Mouse (Mus musculus) ES-E14 (cell line): ENCODE results near the gene Pde2a. TPM values are rescaled to one million over a fixed set of nuclear protein-coding genes. Genes with fewer than 3 reads are reported as not detected.

Source experiments
- DNase-seq: peaks from one replicate; pipeline ENCODE4 v3.0.0-alpha.2; 2013; ENCODE audit warnings: low read depth, low spot score
- H3K27ac ChIP-seq: 2 replicates; pipeline ENCODE4 v1.5.1; 2012; ENCODE audit warnings: low read depth, mild to moderate bottlenecking, low read length, moderate library complexity, mixed read lengths; ENCODE audit not compliant: poor library complexity, insufficient read depth, severe bottlenecking
- H3K36me3 ChIP-seq: 2 replicates; pipeline ENCODE4 v1.6.1; 2012; ENCODE audit warnings: mild to moderate bottlenecking, low read length, moderate library complexity, mixed read lengths; ENCODE audit not compliant: control insufficient read depth, poor library complexity, insufficient read depth, severe bottlenecking
- H3K4me1 ChIP-seq, 2 experiments: fragments of 150-350 bp in 1 of 2; sonication (generic) in 1 of 2; 2 replicates each; pipeline ENCODE4 v1.6.1; 2012; ENCODE audit warnings: low read length in 2 of 2, mild to moderate bottlenecking in 1 of 2, mixed read lengths in 1 of 2; ENCODE audit not compliant: control insufficient read depth in 2 of 2, insufficient read depth in 2 of 2, poor library complexity in 1 of 2
- H3K4me3 ChIP-seq, 2 experiments: fragments of 150-350 bp in 1 of 2; sonication (generic) in 1 of 2; 2 replicates each; pipeline ENCODE4 v1.5.1; 2012; ENCODE audit warnings: low read length in 2 of 2, low read depth in 1 of 2, mild to moderate bottlenecking in 1 of 2, mixed read lengths in 1 of 2; ENCODE audit not compliant: insufficient read depth in 1 of 2, poor library complexity in 1 of 2, severe bottlenecking in 1 of 2
- H3K9ac ChIP-seq: 2 replicates; pipeline ENCODE4 v1.6.1; 2012; ENCODE audit warnings: low read depth, mild to moderate bottlenecking, low read length, mixed read lengths; ENCODE audit not compliant: poor library complexity, insufficient read depth, severe bottlenecking
- H3K9me3 ChIP-seq: fragments of 150-350 bp; sonication (generic); 2 replicates; pipeline ENCODE4 v1.6.1; 2012; ENCODE audit warnings: low read depth, mild to moderate bottlenecking, low read length; ENCODE audit not compliant: control insufficient read depth, insufficient read depth
- CHD2 ChIP-seq: IDR thresholded peaks from 2 replicates; pipeline ENCODE4 v1.6.1; 2014; ENCODE audit warnings: mild to moderate bottlenecking, low read depth, low read length, inconsistent platforms
- HCFC1 ChIP-seq: IDR thresholded peaks from 2 replicates; pipeline ENCODE4 v1.6.1; 2012; ENCODE audit warnings: low read length, inconsistent platforms, borderline replicate concordance; ENCODE audit not compliant: insufficient read depth
- MAFK ChIP-seq: IDR thresholded peaks from 2 replicates; pipeline ENCODE4 v1.6.1; 2014; ENCODE audit warnings: mild to moderate bottlenecking, low read depth, low read length, inconsistent platforms; ENCODE audit not compliant: insufficient read depth
- ZC3H11A ChIP-seq: IDR thresholded peaks from 2 replicates; pipeline ENCODE4 v1.6.1; 2012; ENCODE audit warnings: low read depth, mild to moderate bottlenecking, inconsistent platforms, low read length, borderline replicate concordance
- ZNF384 ChIP-seq: IDR thresholded peaks from 2 replicates; pipeline ENCODE4 v1.6.1; 2012; ENCODE audit warnings: low read depth, low read length, inconsistent platforms
- in situ Hi-C, 2 experiments: fragments of 600-800 bp; cut with MboI; formaldehyde crosslinking; loops; one replicate each; pipeline ENCODE4 v1.15.1; 2025; ENCODE audit warnings: low sequenced_read_pairs in 2 of 2, inconsistent platforms in 1 of 2; ENCODE audit not compliant: unreplicated experiment in 2 of 2
- total RNA-seq: library from RNA; depleted of rRNA; stranded (reverse); fragments of 300-350 nt; gene quantifications from 2 replicates; pipeline ENCODE4 v1.2.3, GENCODE M21; 2012

Pde2a gene
- total RNA-seq, 1 experiment: 6.2 TPM

GRCm38 (mm10) chr7:101476493-101476892 lies 55.0 kb downstream of the Pde2a start:
- no peaks in the 10 kb centered on the region for H3K36me3 ChIP-seq
- no peak for DNase-seq
- H3K9me3 ChIP-seq: no peaks in the 10 kb centered on the region
- H3K27ac ChIP-seq: no peak overlapping the region
- TF ChIP-seq CHD2 (no peak), ZC3H11A (no peak), ZNF384 (no peak), HCFC1 (no peak), MAFK (no peak)
- in situ Hi-C loops: no loop called here
- H3K4me3 ChIP-seq: no peak overlapping the region
- H3K4me1 ChIP-seq: peaks cover 0 to 3% of the 10 kb centered on the region in 2 experiments; a peak in 1 of 4 replicates
- H3K9ac ChIP-seq: no peak overlapping the region

GRCm38 (mm10) chr7:101477200-101477599 lies 55.7 kb downstream of the Pde2a start:
- in situ Hi-C loops: no loop called here
- H3K4me3 ChIP-seq: no peak overlapping the region
- no peak overlapping the region for H3K27ac ChIP-seq
- no peak for TF ChIP-seq HCFC1
- no peak for TF ChIP-seq ZC3H11A
- no peak for TF ChIP-seq ZNF384
- no peak for TF ChIP-seq MAFK
- TF ChIP-seq CHD2: no peak
- H3K9ac ChIP-seq: no peak overlapping the region
- DNase-seq: peak; percentile 22
- peaks cover 0 to 3% of the 10 kb centered on the region in 2 experiments; a peak in 1 of 4 replicates for H3K4me1 ChIP-seq
- no peaks in the 10 kb centered on the region for H3K36me3 ChIP-seq
- no peaks in the 10 kb centered on the region for H3K9me3 ChIP-seq

- no peak for TF ChIP-seq ZNF384
- no peak for TF ChIP-seq ZC3H11A
- TF ChIP-seq MAFK: no peak
- TF ChIP-seq CHD2: no peak
- no peak for TF ChIP-seq HCFC1
- Histone ChIP-seq H3K27ac (no peak overlapping the region), H3K4me3 (no peak overlapping the region), H3K9ac (no peak overlapping the region), H3K9me3 (no peaks in the 10 kb centered on the region), H3K4me1 (peaks cover 0 to 3% of the 10 kb centered on the region in 2 experiments; a peak in 1 of 4 replicates), H3K36me3 (no peaks in the 10 kb centered on the region)
- no peak for DNase-seq
- in situ Hi-C loops: no loop called here
These were observed 56.6 kb downstream of the Pde2a start for GRCm38 (mm10) chr7:101478099-101478498.

- Histone ChIP-seq H3K9me3 (no peaks in the 10 kb centered on the region), H3K4me1 (peaks cover 0 to 3% of the 10 kb centered on the region in 2 experiments; a peak in 1 of 4 replicates), H3K27ac (no peak overlapping the region), H3K36me3 (no peaks in the 10 kb centered on the region), H3K9ac (no peak overlapping the region), H3K4me3 (no peak overlapping the region)
- in situ Hi-C loops: no loop called here
- no peak for DNase-seq
- TF ChIP-seq HCFC1 (no peak), ZC3H11A (no peak), CHD2 (no peak), MAFK (no peak), ZNF384 (no peak)
These were observed 58.4 kb downstream of the Pde2a start for GRCm38 (mm10) chr7:101479841-101480240.

- peaks cover 0 to 3% of the 10 kb centered on the region in 2 experiments; a peak in 1 of 4 replicates for H3K4me1 ChIP-seq
- H3K9me3 ChIP-seq: no peaks in the 10 kb centered on the region
- TF ChIP-seq HCFC1 (no peak), CHD2 (no peak), ZC3H11A (no peak)
- DNase-seq: no peak
- no peaks in the 10 kb centered on the region for H3K36me3 ChIP-seq
- in situ Hi-C loops: no loop called here
- no peak overlapping the region for H3K9ac ChIP-seq
- H3K4me3 ChIP-seq: no peak overlapping the region
- H3K27ac ChIP-seq: no peak overlapping the region
These were observed 59.2 kb downstream of the Pde2a start for GRCm38 (mm10) chr7:101480671-101481070.
